Mouse (Mus musculus): ENCODE data around the gene Acsl5. TPM values are rescaled to one million over a fixed set of nuclear protein-coding genes. Genes with fewer than 3 reads are reported as not detected.

Gene Acsl5
- polyA plus RNA-seq, 1 experiment from 2014 or later, result 157 TPM

Other genes with a start within 250 kb of the Acsl5 start
- gene Gpam, start 124.7 kb upstream of the Acsl5 start, polyA plus RNA-seq (2015; fragmentation: Nextera tagmentation; extraction: Ambion mirVana), result 28.3 and 33.6 TPM in 2 replicates
- gene Tectb, start 71.2 kb upstream of the Acsl5 start, polyA plus RNA-seq (2015; fragmentation: Nextera tagmentation; extraction: Ambion mirVana), result 0.37 and 0.38 TPM in 2 replicates
- gene Gucy2g, start 10.7 kb upstream of the Acsl5 start, polyA plus RNA-seq (2015; fragmentation: Nextera tagmentation; extraction: Ambion mirVana), result not detected in 2 replicates
- 49.0 and 51.4 TPM in 2 replicates for gene Zdhhc6, start 64.1 kb downstream of the Acsl5 start, polyA plus RNA-seq (2015; fragmentation: Nextera tagmentation; extraction: Ambion mirVana)
- gene Vti1a, start 64.4 kb downstream of the Acsl5 start, polyA plus RNA-seq (2015; fragmentation: Nextera tagmentation; extraction: Ambion mirVana), result 13.6 and 13.7 TPM in 2 replicates